Mouse (Mus musculus): ENCODE measurements around the gene Glyr1. TPM values are rescaled to one million over a fixed set of nuclear protein-coding genes. Genes with fewer than 3 reads are reported as not detected.

Glyr1 gene
- 33.0 and 46.5 TPM in 2 replicates for polyA plus RNA-seq (2012; rRNA removed; ENCODE audit: low replicate concordance)

DNA sequence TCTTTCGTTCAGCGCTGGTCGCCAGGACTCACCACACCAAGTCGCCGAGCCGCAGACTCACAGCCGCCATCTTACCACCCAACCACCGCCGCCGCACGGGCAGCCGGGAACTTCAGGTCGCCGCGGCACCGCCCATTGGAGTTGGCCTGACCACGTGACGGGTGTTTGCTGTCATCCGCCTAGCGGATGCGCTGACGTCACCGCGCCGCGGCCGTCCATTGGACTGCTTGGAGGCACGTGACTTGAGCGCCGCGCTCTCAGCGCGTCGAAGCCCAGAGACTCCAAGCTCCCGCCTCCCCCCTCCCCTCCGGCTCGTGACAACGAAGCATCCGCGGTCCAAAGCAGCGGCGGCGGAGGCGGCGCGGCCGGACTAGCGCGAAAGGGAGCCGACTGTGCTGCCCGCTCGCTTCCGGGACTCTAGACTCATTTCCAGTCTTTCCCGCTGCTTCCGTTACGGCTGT lies at the start of gene Glyr1, which contains the start of gene Ubn1:
TSS of gene Glyr1 (minus strand) at position 90 of the 461 bp plus-strand sequence.
TSS of gene Ubn1 (plus strand) at position 284 of the 461 bp plus-strand sequence.

DNA sequence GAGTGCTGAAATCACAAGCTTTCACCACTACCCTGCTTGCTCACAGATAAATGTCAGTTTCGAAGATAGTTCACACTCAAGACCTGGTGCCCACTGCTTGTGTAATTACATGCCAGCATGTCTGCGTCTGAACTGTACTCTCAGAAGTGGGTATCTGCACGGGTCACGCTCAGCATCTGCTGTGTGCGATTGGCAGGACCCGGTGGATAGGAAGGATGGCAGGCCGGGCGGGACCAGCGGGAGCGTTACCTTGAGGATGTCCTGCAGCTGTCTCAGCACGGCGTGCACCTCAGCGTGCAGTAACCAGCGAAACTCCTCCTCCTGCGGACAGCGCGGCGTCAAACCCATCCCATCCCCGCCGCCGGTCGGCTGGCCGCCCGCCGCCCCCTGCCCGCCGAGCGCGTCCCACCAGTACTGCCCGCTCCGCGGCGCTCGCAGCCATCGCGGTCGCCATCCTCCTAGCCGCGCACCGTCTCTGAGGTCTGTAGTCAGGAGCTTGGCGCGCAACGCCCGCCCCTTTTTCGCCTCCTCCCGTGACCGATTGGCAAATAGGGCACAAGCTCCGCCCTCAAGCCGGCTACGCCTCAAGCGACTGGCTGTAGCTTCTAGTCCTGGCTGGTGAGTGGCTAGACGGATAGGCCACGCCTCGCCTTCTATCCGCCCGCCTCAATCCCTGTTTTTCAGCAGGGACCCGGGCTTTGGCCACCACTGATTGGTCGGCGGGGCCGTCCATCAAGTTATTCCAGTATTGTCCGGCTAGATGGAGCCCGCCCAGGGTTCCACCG lies 36.4 kb downstream of the Glyr1 start, which contains the start of gene Rogdi:
TSS of gene Rogdi (minus strand) at position 500 of the 785 bp plus-strand sequence.

DNA sequence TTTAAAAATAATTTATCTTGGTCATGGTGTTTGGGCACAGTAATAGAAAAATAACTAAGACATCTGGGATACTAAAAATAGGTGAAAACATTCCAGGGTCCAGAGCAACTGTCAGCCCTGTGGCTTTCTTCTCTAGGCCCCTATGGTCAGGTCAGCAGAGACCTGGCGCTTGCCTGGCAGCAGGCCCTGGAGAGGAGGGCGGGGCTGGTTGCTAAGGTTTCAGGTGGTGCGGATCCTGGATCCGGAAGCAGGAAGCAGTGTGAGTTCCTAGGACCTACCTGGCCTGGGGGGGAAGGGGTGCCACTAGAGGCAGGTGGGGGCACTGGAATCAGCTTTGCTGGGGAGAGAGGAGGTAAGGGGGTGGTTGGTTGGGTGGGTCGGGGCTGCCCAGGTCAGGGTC lies 42.6 kb downstream of the Glyr1 start, which contains the start of gene Smim22:
TSS of gene Smim22 (plus strand) at position 222 of the 400 bp plus-strand sequence.

DNA sequence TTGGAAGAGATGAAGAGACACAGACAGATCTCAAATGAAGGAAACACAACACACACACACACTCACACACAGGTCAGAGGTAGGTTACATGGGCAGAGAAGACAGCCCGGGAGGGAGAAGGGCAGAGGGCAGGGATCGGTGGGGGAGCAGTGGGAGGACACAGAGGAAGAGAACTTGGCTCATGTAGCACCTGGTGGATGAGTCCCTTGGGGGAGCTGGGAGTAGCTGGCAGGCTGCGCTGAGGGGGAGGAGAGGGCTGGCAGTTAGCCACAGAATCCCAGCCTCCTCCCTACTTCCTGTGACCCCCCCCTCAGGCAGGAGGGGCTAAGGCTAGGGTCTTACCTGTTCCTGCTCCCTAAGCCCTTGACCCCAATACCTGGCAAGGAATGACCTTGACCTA lies 52.1 kb downstream of the Glyr1 start, which contains the start of gene Sept12:
TSS of gene Sept12 (minus strand) at position 300 of the 400 bp plus-strand sequence.

Other genes starting within 250 kb of the Glyr1 start
- not detected in 2 replicates for gene 4930562C15Rik, start 214.4 kb downstream of the Glyr1 start, polyA plus RNA-seq (2012; rRNA removed; ENCODE audit: low replicate concordance)
- 34.9 and 38.2 TPM in 2 replicates for gene Ubald1, start 169.5 kb downstream of the Glyr1 start, polyA plus RNA-seq (2012; rRNA removed; ENCODE audit: low replicate concordance)
- gene Mgrn1, start 163.6 kb downstream of the Glyr1 start, polyA plus RNA-seq (2012; rRNA removed; ENCODE audit: low replicate concordance) = 128 and 172 TPM in 2 replicates
- 37.5 and 39.6 TPM in 2 replicates for gene Nudt16l1, start 111.1 kb downstream of the Glyr1 start, polyA plus RNA-seq (2012; rRNA removed; ENCODE audit: low replicate concordance)
- gene Anks3, start 85.7 kb downstream of the Glyr1 start, polyA plus RNA-seq (2012; rRNA removed; ENCODE audit: low replicate concordance) = 21.8 and 24.0 TPM in 2 replicates
- not detected in 2 replicates for gene Sept12, start 52.0 kb downstream of the Glyr1 start, polyA plus RNA-seq (2012; rRNA removed; ENCODE audit: low replicate concordance)
- gene Smim22, start 42.6 kb downstream of the Glyr1 start, polyA plus RNA-seq (2012; rRNA removed; ENCODE audit: low replicate concordance) = 205 and 527 TPM in 2 replicates
- 50.5 and 84.1 TPM in 2 replicates for gene Rogdi, start 36.3 kb downstream of the Glyr1 start, polyA plus RNA-seq (2012; rRNA removed; ENCODE audit: low replicate concordance)
- 11.9 and 15.4 TPM in 2 replicates for gene Ubn1, start 194 bp upstream of the Glyr1 start, polyA plus RNA-seq (2012; rRNA removed; ENCODE audit: low replicate concordance)
- 0.37 and 0.78 TPM in 2 replicates for gene Ppl, start 82.6 kb upstream of the Glyr1 start, polyA plus RNA-seq (2012; rRNA removed; ENCODE audit: low replicate concordance)
- gene Sec14l5, start 97.2 kb upstream of the Glyr1 start, polyA plus RNA-seq (2012; rRNA removed; ENCODE audit: low replicate concordance) = 0.07 TPM in 1 of 2 replicates, not detected in the other
- gene Nagpa, start 154.1 kb upstream of the Glyr1 start, polyA plus RNA-seq (2012; rRNA removed; ENCODE audit: low replicate concordance) = 32.7 and 35.2 TPM in 2 replicates
- 2.6 and 3.8 TPM in 2 replicates for gene AU021092, start 172.4 kb upstream of the Glyr1 start, polyA plus RNA-seq (2012; rRNA removed; ENCODE audit: low replicate concordance)
- gene Alg1, start 183.8 kb upstream of the Glyr1 start, polyA plus RNA-seq (2012; rRNA removed; ENCODE audit: low replicate concordance) = 25.5 and 33.5 TPM in 2 replicates
- gene Eef2kmt, start 206.1 kb upstream of the Glyr1 start, polyA plus RNA-seq (2012; rRNA removed; ENCODE audit: low replicate concordance) = 24.5 and 38.4 TPM in 2 replicates

Measured in duodenum, adult 2 months (tissue).